In genomic region chr16:94164978-94165377, GRCm38 (mm10) we compare ENCODE assay signal across 12 mouse cellular contexts.
A peak's percentile ranks its signal among the peaks of the same experiment; 100 is the strongest.
DNase-seq lines count a peak whose midpoint lies in the region; ATAC-seq and TF ChIP-seq lines count a peak whose summit lies in the region.
"Had no signal": no experiment of that assay in that cellular context is flagged by ENCODE, and none has a peak within 500 bp of the region (broad histone marks: within the 10 kb centered on the region; RNA-seq: fewer than 3 reads in every experiment).

No protein-coding gene starts in this region.

- no peak overlapping the region for H3K9ac ChIP-seq in heart, postnatal 0 days (replicated peaks; ENCODE audit: low read depth, low read length)
- H3K9ac ChIP-seq in embryonic facial prominence, embryonic 14.5 days (ENCODE audit: low read depth, low read length): no peak overlapping the region
- no peak overlapping the region for H3K9ac ChIP-seq in hindbrain, embryonic 16.5 days (ENCODE audit: low read depth, low read length)
- H3K9ac ChIP-seq: liver, embryonic 13.5 days had no signal

- H3K9me3 ChIP-seq in heart, postnatal 0 days (replicated peaks; ENCODE audit: control insufficient read depth, low read length): no peaks in the 10 kb centered on the region
- no peaks in the 10 kb centered on the region for H3K9me3 ChIP-seq in embryonic facial prominence, embryonic 14.5 days (ENCODE audit: control insufficient read depth, low read length)
- no peaks in the 10 kb centered on the region for H3K9me3 ChIP-seq in hindbrain, embryonic 16.5 days (ENCODE audit: control insufficient read depth, low read length)
- H3K9me3 ChIP-seq: liver, embryonic 13.5 days had no signal

- WGBS in heart, postnatal 0 days: 12% methylated on average over 5 of the region's 5 CpGs
- WGBS in embryonic facial prominence, embryonic 14.5 days: 25% methylated on average over 5 of the region's 5 CpGs
- WGBS in hindbrain, embryonic 16.5 days: 44% methylated on average over 5 of the region's 5 CpGs

- H3K4me1 ChIP-seq in heart, postnatal 0 days (ENCODE audit: control insufficient read depth, insufficient read depth): peaks cover 10% of the 10 kb centered on the region; the same call in 1 of the 2 replicates
- H3K4me1 ChIP-seq in embryonic facial prominence, embryonic 14.5 days (ENCODE audit: control insufficient read depth, insufficient read depth, low read length): peaks cover 11% of the 10 kb centered on the region; the same call in 1 of the 2 replicates
- H3K4me1 ChIP-seq in hindbrain, embryonic 16.5 days (ENCODE audit: control insufficient read depth, insufficient read depth, low read depth, low read length): peaks cover 4% of the 10 kb centered on the region
- H3K4me1 ChIP-seq: liver, embryonic 13.5 days had no signal

- no peak for TF ChIP-seq CTCF in heart, postnatal 0 days (IDR thresholded peaks at IDR 0.05; ENCODE audit: low read depth)

- no peak overlapping the region for H3K4me3 ChIP-seq in heart, postnatal 0 days (ENCODE audit: low read depth, low read length)
- H3K4me3 ChIP-seq in embryonic facial prominence, embryonic 14.5 days (ENCODE audit: low read depth, low read length): no peak overlapping the region
- no peak overlapping the region for H3K4me3 ChIP-seq in hindbrain, embryonic 16.5 days (ENCODE audit: low read length)
- H3K4me3 ChIP-seq: liver, embryonic 13.5 days; myocyte had no signal

- no peak overlapping the region for H3K27ac ChIP-seq in heart, postnatal 0 days (ENCODE audit: low read depth)
- no peak overlapping the region for H3K27ac ChIP-seq in embryonic facial prominence, embryonic 14.5 days (replicated peaks; ENCODE audit: low read depth, low read length)
- H3K27ac ChIP-seq in hindbrain, embryonic 16.5 days (ENCODE audit: low read depth, low read length): no peak overlapping the region
- H3K27ac ChIP-seq: liver, embryonic 13.5 days had no signal

- H3K4me2 ChIP-seq in heart, postnatal 0 days (ENCODE audit: low read depth, low read length): no peak overlapping the region
- no peak overlapping the region for H3K4me2 ChIP-seq in embryonic facial prominence, embryonic 14.5 days (ENCODE audit: low read depth, low read length)
- no peak overlapping the region for H3K4me2 ChIP-seq in hindbrain, embryonic 16.5 days (ENCODE audit: low read length)
- H3K4me2 ChIP-seq: liver, embryonic 13.5 days had no signal

- ATAC-seq in heart, postnatal 0 days (ENCODE audit: insufficient read depth, low read depth): peak; percentile 51
- ATAC-seq in embryonic facial prominence, embryonic 14.5 days (ENCODE audit: low read depth): 0 out of 2 replicates have a peak, but pooled peaks have one; percentile 41
- ATAC-seq in hindbrain, embryonic 16.5 days: peak; percentile 48; the same call in 1 of the 2 replicates
- ATAC-seq: CD4-positive, CD25-positive, alpha-beta regulatory T cell, adult 4 months had no signal

- H3K36me3 ChIP-seq in heart, postnatal 0 days (replicated peaks; ENCODE audit: control insufficient read depth, insufficient read depth, low read length): no peaks in the 10 kb centered on the region
- H3K36me3 ChIP-seq in embryonic facial prominence, embryonic 14.5 days (ENCODE audit: control insufficient read depth, insufficient read depth, low read length): no peaks in the 10 kb centered on the region
- H3K36me3 ChIP-seq in hindbrain, embryonic 16.5 days (ENCODE audit: control insufficient read depth, insufficient read depth, low read length): no peaks in the 10 kb centered on the region
- H3K36me3 ChIP-seq: liver, embryonic 13.5 days had no signal

- no peak for TF ChIP-seq EP300 in heart, postnatal 0 days (IDR thresholded peaks at IDR 0.05; ENCODE audit: low read depth)

- no peaks in the 10 kb centered on the region for H3K27me3 ChIP-seq in heart, postnatal 0 days (ENCODE audit: control insufficient read depth, insufficient read depth, low read length)
- no peaks in the 10 kb centered on the region for H3K27me3 ChIP-seq in embryonic facial prominence, embryonic 14.5 days (replicated peaks; ENCODE audit: control insufficient read depth, insufficient read depth, low read length)
- H3K27me3 ChIP-seq in hindbrain, embryonic 16.5 days (replicated peaks; ENCODE audit: control insufficient read depth, insufficient read depth, low read length): no peaks in the 10 kb centered on the region; the same call in 1 of the 2 replicates
- H3K27me3 ChIP-seq: liver, embryonic 13.5 days had no signal

- peak; percentile 27 for DNase-seq in heart, postnatal 0 days (ENCODE audit: low spot score)
- DNase-seq in heart, postnatal 4 days: no peak
- peak; percentile 41 for DNase-seq in embryonic facial prominence, embryonic 14.5 days (ENCODE audit: low spot score)
- peak; percentile 58 for DNase-seq in retina, embryonic 14.5 days (ENCODE audit: low spot score)
- no peak for DNase-seq in embryo, embryonic 10.5 days (ENCODE audit: low spot score)
- DNase-seq in adrenal gland, postnatal 36 days: no peak
- DNase-seq: adrenal gland, adult 2 months; liver, embryonic 13.5 days; thymus, adult 2 months had no signal

Comparison
In these comparisons a context has a peak if more than half of its experiments do, and no peak if none do; other contexts are left out.
1. DNase-seq: peak in heart, postnatal 0 days (single experiment), embryonic facial prominence, embryonic 14.5 days (single experiment) and retina, embryonic 14.5 days (single experiment); none in heart, postnatal 4 days (single experiment), embryo, embryonic 10.5 days (single experiment) and adrenal gland, postnatal 36 days (0 of 2).
2. Peak in every context shown above with its lines, with median percentiles within 50 percentile points of each other: ATAC-seq.